Mouse (Mus musculus): ENCODE data around the gene Slc39a3. TPM values are rescaled to one million over a fixed set of nuclear protein-coding genes. Genes with fewer than 3 reads are reported as not detected.
"Not testable (repeated sequence)": the region's sequence is repeated elsewhere in the genome, so short reads cannot be mapped to it uniquely, and the experiment has no call there.

Slc39a3 gene
- polyA plus RNA-seq, 1 experiment from 2014 or later, result 9.2 TPM

DNA sequence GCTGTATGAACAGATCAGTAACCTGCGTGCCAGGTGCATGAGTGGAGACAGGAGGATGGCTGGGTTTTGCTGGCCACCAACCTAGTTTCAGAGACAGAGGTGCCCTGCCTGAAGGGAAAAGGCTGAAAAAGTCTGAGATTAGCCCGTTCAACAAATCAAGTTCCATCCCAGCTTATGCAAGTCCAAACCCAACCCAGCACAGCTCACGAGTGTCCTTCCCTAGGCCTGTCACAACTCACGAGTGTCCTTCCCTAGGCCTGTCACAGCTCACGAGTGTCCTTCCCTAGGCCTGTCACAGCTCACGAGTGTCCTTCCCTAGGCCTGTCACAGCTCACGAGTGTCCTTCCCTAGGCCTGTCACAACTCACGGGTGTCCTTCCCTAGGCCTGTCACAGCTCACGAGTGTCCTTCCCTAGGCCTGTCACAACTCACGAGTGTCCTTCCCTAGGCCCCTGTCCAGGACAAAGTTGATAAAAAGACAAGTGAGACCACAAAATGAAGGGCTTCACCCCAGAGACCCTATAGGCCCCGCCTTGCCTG is 18.6 kb upstream of the Slc39a3 start:
- H3K36me3 ChIP-seq (ENCODE audit: control insufficient read depth, insufficient read depth, low read length), result peaks cover 11% of the 10 kb centered on the region; the same call in 1 of the 2 replicates
- H3K4me1 ChIP-seq (replicated peaks; ENCODE audit: control insufficient read depth, insufficient read depth, low read length); H3K9ac ChIP-seq (ENCODE audit: low read depth, low read length); H3K27me3 ChIP-seq (ENCODE audit: control insufficient read depth, insufficient read depth, low read length); H3K4me3 ChIP-seq (ENCODE audit: low read depth, low read length); H3K4me2 ChIP-seq (replicated peaks; ENCODE audit: low read depth, low read length); H3K9me3 ChIP-seq (ENCODE audit: control insufficient read depth, low read length); ATAC-seq (ENCODE audit: low FRiP score); H3K27ac ChIP-seq (ENCODE audit: low read depth, low read length); DNase-seq (ENCODE audit: low spot score): not testable (repeated sequence)
- 86% methylated on average over 11 of the region's 11 CpGs for WGBS

DNA sequence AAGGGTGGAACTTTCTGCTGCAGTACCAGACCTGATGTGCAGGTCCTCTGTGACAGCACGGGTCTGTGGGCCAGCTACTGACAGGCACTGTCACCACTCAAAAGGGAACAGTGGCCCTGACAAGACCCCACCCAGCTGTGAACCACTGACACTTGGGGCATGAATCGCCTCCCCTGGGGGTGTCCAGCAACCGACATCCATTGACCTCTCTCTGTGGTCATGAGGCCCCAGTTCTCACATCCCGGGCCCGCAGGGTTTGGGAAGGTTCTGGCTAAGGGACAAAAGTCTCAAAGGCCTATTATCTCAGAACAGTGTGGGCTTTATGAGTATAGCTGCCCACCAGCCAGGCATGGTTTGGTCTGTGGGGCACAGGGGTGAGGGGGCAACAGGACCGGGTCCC is 17.9 kb upstream of the Slc39a3 start:
- no peak overlapping the region for H3K27ac ChIP-seq (ENCODE audit: low read depth, low read length)
- 83% methylated on average over 6 of the region's 6 CpGs for WGBS
- H3K36me3 ChIP-seq (ENCODE audit: control insufficient read depth, insufficient read depth, low read length), result peaks cover 17% of the 10 kb centered on the region; the same call in 1 of the 2 replicates
- ATAC-seq (ENCODE audit: low FRiP score) (no peak), DNase-seq (ENCODE audit: low spot score) (no peak)
- H3K4me2 ChIP-seq (replicated peaks; ENCODE audit: low read depth, low read length), result no peak overlapping the region
- H3K9me3 ChIP-seq (ENCODE audit: control insufficient read depth, low read length), result no peaks in the 10 kb centered on the region
- H3K4me3 ChIP-seq (ENCODE audit: low read depth, low read length), result no peak overlapping the region
- peaks cover 9% of the 10 kb centered on the region for H3K4me1 ChIP-seq (replicated peaks; ENCODE audit: control insufficient read depth, insufficient read depth, low read length)
- H3K27me3 ChIP-seq (ENCODE audit: control insufficient read depth, insufficient read depth, low read length), result no peaks in the 10 kb centered on the region
- H3K9ac ChIP-seq (ENCODE audit: low read depth, low read length), result no peak overlapping the region

DNA sequence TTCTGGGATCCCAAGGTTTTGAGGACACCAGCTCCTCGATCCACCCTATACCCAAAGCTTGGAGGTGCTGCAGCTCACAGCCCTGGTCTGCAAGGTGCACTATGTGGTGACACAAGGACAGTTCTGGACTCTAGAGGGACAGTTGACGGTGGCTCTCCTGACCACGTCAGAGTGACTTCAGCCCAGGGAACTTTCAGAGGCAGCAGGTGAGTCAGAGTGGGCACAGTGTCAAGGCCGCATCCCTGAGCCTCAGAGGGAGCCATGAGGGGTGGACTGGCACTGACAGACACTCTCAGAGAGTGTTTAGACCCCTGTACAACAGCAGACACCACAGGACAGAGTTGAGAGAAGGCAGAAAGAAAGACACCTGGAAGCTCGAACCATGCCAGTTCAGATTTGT is 15.4 kb upstream of the Slc39a3 start:
- WGBS, result 91% methylated on average over 5 of the region's 5 CpGs
- H3K9me3 ChIP-seq (ENCODE audit: control insufficient read depth, low read length), result no peaks in the 10 kb centered on the region
- no peak overlapping the region for H3K4me3 ChIP-seq (ENCODE audit: low read depth, low read length)
- no peak overlapping the region for H3K4me2 ChIP-seq (replicated peaks; ENCODE audit: low read depth, low read length)
- no peak overlapping the region for H3K9ac ChIP-seq (ENCODE audit: low read depth, low read length)
- no peak overlapping the region for H3K27ac ChIP-seq (ENCODE audit: low read depth, low read length)
- H3K27me3 ChIP-seq (ENCODE audit: control insufficient read depth, insufficient read depth, low read length), result no peaks in the 10 kb centered on the region
- no peaks in the 10 kb centered on the region for H3K4me1 ChIP-seq (replicated peaks; ENCODE audit: control insufficient read depth, insufficient read depth, low read length)
- ATAC-seq (ENCODE audit: low FRiP score), result no peak
- peaks cover 33% of the 10 kb centered on the region; the same call in 1 of the 2 replicates for H3K36me3 ChIP-seq (ENCODE audit: control insufficient read depth, insufficient read depth, low read length)
- DNase-seq (ENCODE audit: low spot score), result no peak

DNA sequence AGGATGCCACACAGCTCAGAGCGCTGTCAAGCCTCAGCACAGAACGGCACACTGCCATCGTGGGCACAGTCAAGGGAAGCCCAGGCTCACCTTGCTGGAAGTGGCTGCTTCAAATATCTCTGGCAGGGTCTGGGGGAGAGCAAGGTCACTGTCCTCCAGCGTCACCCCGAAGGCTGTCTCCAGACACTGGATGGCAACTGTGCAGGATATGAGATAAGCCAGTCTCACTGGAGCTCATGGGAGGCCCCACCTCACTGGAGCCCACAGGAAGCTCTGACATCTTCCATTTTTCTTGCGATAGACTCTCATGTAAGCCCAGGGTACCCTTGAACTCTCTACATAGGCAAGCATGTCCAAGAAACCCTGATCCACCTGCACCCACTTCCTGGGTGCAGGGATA is 13.9 kb upstream of the Slc39a3 start:
- peaks cover 38% of the 10 kb centered on the region for H3K36me3 ChIP-seq (ENCODE audit: control insufficient read depth, insufficient read depth, low read length)

DNA sequence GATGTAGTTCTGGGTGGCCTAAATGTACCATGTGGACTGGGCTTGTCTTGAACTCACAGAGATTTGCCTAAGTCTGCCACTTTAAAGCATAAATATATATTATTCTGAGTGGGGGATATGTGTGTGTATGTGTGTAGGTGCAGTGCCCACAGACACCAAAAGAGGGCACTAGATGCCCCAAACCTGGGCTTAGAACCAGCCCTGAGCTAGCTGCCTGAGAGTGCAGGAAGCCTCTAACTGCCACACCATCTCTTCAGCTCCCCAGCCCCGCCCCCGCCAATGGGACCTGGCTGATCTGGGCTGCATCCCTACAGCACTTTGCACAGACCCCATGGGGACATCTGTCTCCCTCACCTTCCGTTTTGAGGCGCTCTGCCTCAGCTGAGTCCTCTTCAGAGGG is 13.4 kb upstream of the Slc39a3 start:
- DNase-seq (ENCODE audit: low spot score), result peak; percentile 55
- Histone ChIP-seq H3K4me1 (replicated peaks; ENCODE audit: control insufficient read depth, insufficient read depth, low read length) (no peaks in the 10 kb centered on the region), H3K4me3 (ENCODE audit: low read depth, low read length) (no peak overlapping the region), H3K9me3 (ENCODE audit: control insufficient read depth, low read length) (no peaks in the 10 kb centered on the region), H3K36me3 (ENCODE audit: control insufficient read depth, insufficient read depth, low read length) (peaks cover 40% of the 10 kb centered on the region), H3K27ac (ENCODE audit: low read depth, low read length) (no peak overlapping the region), H3K9ac (ENCODE audit: low read depth, low read length) (no peak overlapping the region), H3K27me3 (ENCODE audit: control insufficient read depth, insufficient read depth, low read length) (no peaks in the 10 kb centered on the region), H3K4me2 (replicated peaks; ENCODE audit: low read depth, low read length) (no peak overlapping the region)
- no peak for ATAC-seq (ENCODE audit: low FRiP score)
- 94% methylated on average over 3 of the region's 4 CpGs for WGBS

More for the DNA sequence above, 13.9 kb upstream of the Slc39a3 start:
- H3K9ac ChIP-seq (ENCODE audit: low read depth, low read length), result no peak overlapping the region
- H3K27ac ChIP-seq (ENCODE audit: low read depth, low read length), result no peak overlapping the region
- no peak for ATAC-seq (ENCODE audit: low FRiP score)
- WGBS, result 93% methylated on average over 6 of the region's 6 CpGs
- no peak overlapping the region for H3K4me3 ChIP-seq (ENCODE audit: low read depth, low read length)
- H3K4me2 ChIP-seq (replicated peaks; ENCODE audit: low read depth, low read length), result no peak overlapping the region
- no peaks in the 10 kb centered on the region for H3K9me3 ChIP-seq (ENCODE audit: control insufficient read depth, low read length)
- DNase-seq (ENCODE audit: low spot score), result no peak
- H3K27me3 ChIP-seq (ENCODE audit: control insufficient read depth, insufficient read depth, low read length), result no peaks in the 10 kb centered on the region
- no peaks in the 10 kb centered on the region for H3K4me1 ChIP-seq (replicated peaks; ENCODE audit: control insufficient read depth, insufficient read depth, low read length)

DNA sequence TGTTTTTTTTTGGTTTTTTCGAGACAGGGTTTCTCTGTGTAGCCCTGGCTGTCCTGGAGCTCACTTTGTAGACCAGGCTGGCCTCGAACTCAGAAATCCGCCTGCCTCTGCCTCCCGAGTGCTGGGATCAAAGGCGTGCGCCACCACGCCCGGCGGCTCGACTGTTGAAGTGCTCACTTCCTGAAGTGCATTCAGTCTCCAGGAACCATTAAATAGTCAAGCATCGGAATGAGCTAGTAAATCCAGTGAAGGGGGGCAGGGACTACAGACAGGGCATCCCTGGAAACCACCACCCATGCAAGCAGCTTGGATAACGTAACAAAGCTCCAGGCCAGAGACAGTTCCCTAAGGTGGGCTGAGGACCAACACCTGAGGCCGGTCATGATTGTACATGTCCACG is 8.0 kb upstream of the Slc39a3 start:
- peaks cover 34% of the 10 kb centered on the region for H3K36me3 ChIP-seq (ENCODE audit: control insufficient read depth, insufficient read depth, low read length)
- ATAC-seq (ENCODE audit: low FRiP score); H3K4me2 ChIP-seq (replicated peaks; ENCODE audit: low read depth, low read length); H3K9ac ChIP-seq (ENCODE audit: low read depth, low read length); H3K27me3 ChIP-seq (ENCODE audit: control insufficient read depth, insufficient read depth, low read length); DNase-seq (ENCODE audit: low spot score); H3K4me3 ChIP-seq (ENCODE audit: low read depth, low read length); H3K9me3 ChIP-seq (ENCODE audit: control insufficient read depth, low read length); H3K27ac ChIP-seq (ENCODE audit: low read depth, low read length); H3K4me1 ChIP-seq (replicated peaks; ENCODE audit: control insufficient read depth, insufficient read depth, low read length): not testable (repeated sequence)
- 91% methylated on average over 12 of the region's 14 CpGs for WGBS

DNA sequence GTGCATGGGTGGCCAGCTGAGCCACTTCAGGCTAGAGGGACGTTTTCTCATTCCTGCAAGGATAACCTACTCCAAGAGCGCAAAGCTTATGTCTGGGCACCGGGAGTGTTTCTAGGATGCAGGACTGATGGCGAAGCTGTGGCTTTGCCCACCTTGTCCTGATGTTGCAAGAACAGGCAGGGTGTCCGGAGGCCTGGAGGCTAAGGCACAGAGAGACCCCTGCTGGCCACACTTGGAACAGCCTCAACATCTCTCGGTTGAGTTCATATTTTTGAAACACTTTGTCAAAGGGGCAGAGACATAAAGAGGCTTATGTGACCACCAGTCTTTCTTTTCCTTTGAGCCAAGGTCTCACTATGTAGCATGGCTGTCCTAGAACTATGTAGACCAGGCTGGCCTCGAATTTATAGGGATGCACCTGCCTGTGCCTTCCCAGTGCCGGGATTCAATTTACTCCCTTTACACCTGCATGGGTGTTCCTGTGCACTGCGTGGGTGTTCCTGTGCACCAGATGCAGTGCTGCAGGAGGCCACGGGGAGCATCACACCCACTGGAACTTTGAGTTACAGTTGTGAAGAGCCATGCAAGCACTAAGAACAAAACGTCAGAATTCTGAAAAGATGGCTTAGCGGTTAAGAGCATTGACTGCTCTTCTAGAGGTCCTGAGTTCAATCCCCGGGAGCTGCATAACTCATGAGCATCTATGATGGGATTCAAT is 4.4 kb upstream of the Slc39a3 start:
- Histone ChIP-seq H3K4me3 (ENCODE audit: low read depth, low read length) (no peak overlapping the region), H3K36me3 (ENCODE audit: control insufficient read depth, insufficient read depth, low read length) (peaks cover 13% of the 10 kb centered on the region), H3K4me2 (replicated peaks; ENCODE audit: low read depth, low read length) (no peak overlapping the region), H3K9me3 (ENCODE audit: control insufficient read depth, low read length) (no peaks in the 10 kb centered on the region), H3K27me3 (ENCODE audit: control insufficient read depth, insufficient read depth, low read length) (no peaks in the 10 kb centered on the region), H3K4me1 (replicated peaks; ENCODE audit: control insufficient read depth, insufficient read depth, low read length) (0 out of 2 replicates have a peak, but pooled peaks cover 2% of the 10 kb centered on the region), H3K9ac (ENCODE audit: low read depth, low read length) (no peak overlapping the region), H3K27ac (ENCODE audit: low read depth, low read length) (no peak overlapping the region)
- DNase-seq (ENCODE audit: low spot score) (peak; percentile 84), ATAC-seq (ENCODE audit: low FRiP score) (no peak)
- 35% methylated on average over 13 of the region's 13 CpGs for WGBS

DNA sequence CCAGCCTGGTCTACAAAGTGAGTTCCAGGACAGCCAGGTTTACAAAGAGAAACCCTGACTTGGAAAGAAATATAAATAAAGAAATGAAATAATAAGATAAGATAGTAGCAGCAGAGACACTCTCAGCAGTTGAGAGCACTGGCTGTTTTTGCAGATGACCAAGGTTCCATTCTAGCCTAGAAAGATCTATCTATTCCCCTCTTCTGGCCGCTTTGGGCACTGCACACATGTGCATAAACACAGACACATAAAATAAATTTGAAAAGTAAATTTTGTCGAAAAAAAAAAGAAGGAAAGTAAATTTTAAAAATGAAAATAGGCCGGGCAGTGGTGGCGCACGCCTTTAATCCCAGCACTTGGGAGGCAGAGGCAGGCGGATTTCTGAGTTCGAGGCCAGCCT is 975 bp downstream of the Slc39a3 start:
- H3K4me1 ChIP-seq (replicated peaks; ENCODE audit: control insufficient read depth, insufficient read depth, low read length), result 0 out of 2 replicates have a peak, but pooled peaks cover 2% of the 10 kb centered on the region
- 75% methylated on average over 7 of the region's 7 CpGs for WGBS
- DNase-seq (ENCODE audit: low spot score) (no peak), ATAC-seq (ENCODE audit: low FRiP score) (no peak)
- no peaks in the 10 kb centered on the region for H3K9me3 ChIP-seq (ENCODE audit: control insufficient read depth, low read length)
- no peaks in the 10 kb centered on the region for H3K36me3 ChIP-seq (ENCODE audit: control insufficient read depth, insufficient read depth, low read length)
- no peak overlapping the region for H3K27ac ChIP-seq (ENCODE audit: low read depth, low read length)
- H3K4me3 ChIP-seq (ENCODE audit: low read depth, low read length), result no peak overlapping the region
- H3K4me2 ChIP-seq (replicated peaks; ENCODE audit: low read depth, low read length), result no peak overlapping the region
- no peaks in the 10 kb centered on the region for H3K27me3 ChIP-seq (ENCODE audit: control insufficient read depth, insufficient read depth, low read length)
- no peak overlapping the region for H3K9ac ChIP-seq (ENCODE audit: low read depth, low read length)

DNA sequence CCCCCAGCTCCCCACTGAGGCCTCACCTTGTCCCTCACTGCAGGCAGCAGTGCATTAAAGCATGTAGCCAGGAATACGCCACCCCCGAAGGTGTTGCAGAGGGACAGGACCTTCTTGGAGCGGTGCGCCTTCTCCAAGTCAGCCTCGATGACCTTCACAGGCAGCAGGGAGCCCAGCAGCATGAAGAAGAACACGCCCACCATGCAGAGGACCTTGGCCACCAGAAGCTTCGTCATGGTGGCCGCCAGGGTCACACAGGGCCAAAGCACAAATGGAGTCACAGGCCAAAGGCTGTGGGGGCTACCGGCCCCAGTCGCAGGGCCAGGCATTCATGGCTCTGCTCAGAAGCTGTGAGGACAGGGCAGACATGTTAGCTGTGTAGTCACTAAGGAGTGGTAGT is 3.6 kb downstream of the Slc39a3 start:
- ATAC-seq (ENCODE audit: low FRiP score) (no peak), DNase-seq (ENCODE audit: low spot score) (no peak)
- no peaks in the 10 kb centered on the region; the same call in 1 of the 2 replicates for H3K27me3 ChIP-seq (ENCODE audit: control insufficient read depth, insufficient read depth, low read length)
- H3K4me1 ChIP-seq (replicated peaks; ENCODE audit: control insufficient read depth, insufficient read depth, low read length), result 0 out of 2 replicates have a peak, but pooled peaks cover 2% of the 10 kb centered on the region
- H3K36me3 ChIP-seq (ENCODE audit: control insufficient read depth, insufficient read depth, low read length), result peaks cover 5% of the 10 kb centered on the region; the same call in 1 of the 2 replicates
- no peak overlapping the region for H3K4me2 ChIP-seq (replicated peaks; ENCODE audit: low read depth, low read length)
- WGBS, result 81% methylated on average over 10 of the region's 10 CpGs
- no peak overlapping the region for H3K9ac ChIP-seq (ENCODE audit: low read depth, low read length)
- no peaks in the 10 kb centered on the region for H3K9me3 ChIP-seq (ENCODE audit: control insufficient read depth, low read length)
- H3K27ac ChIP-seq (ENCODE audit: low read depth, low read length), result no peak overlapping the region
- H3K4me3 ChIP-seq (ENCODE audit: low read depth, low read length), result no peak overlapping the region

Data from hindbrain, embryonic 11.5 days (tissue).